ENCODE assay signal across 7 mouse cellular contexts in genomic region chr17:34197904-34198520, GRCm38 (mm10). TPM values are rescaled to one million over a fixed set of nuclear protein-coding genes. Genes with fewer than 3 reads are reported as not detected.
DNase-seq lines count a peak whose midpoint lies in the region; ATAC-seq and TF ChIP-seq lines count a peak whose summit lies in the region.

No protein-coding gene starts in this region.

- peak overlapping the region; percentile 79 for H3K4me2 ChIP-seq in lung, embryonic 16.5 days (ENCODE audit: low read depth, low read length)

- H3K4me3 ChIP-seq in ES-Bruce4 (ENCODE audit: low read depth, low read length), result peak overlapping the region; percentile 52
- peak overlapping the region; percentile 67 for H3K4me3 ChIP-seq in kidney, adult 2 months (ENCODE audit: insufficient read depth, low read depth, low read length)
- H3K4me3 ChIP-seq in lung, embryonic 16.5 days (ENCODE audit: low read length), result peak overlapping the region; percentile 59

- H3K9me3 ChIP-seq in ES-Bruce4 (replicated peaks; ENCODE audit: control insufficient read depth, insufficient read depth, low read length, poor library complexity, severe bottlenecking), result no peaks in the 10 kb centered on the region
- H3K9me3 ChIP-seq in lung, embryonic 16.5 days (ENCODE audit: control insufficient read depth, low read length), result no peaks in the 10 kb centered on the region

- ATAC-seq in lung, embryonic 16.5 days (ENCODE audit: low read depth), result peak; percentile 49

- no peaks in the 10 kb centered on the region for H3K4me1 ChIP-seq in ES-Bruce4 (ENCODE audit: control insufficient read depth, insufficient read depth, low read length)
- no peaks in the 10 kb centered on the region for H3K4me1 ChIP-seq in kidney, adult 2 months (ENCODE audit: control insufficient read depth, insufficient read depth, low read length)
- H3K4me1 ChIP-seq in lung, embryonic 16.5 days (replicated peaks; ENCODE audit: control insufficient read depth, insufficient read depth, low read length), result peaks cover 6% of the 10 kb centered on the region; the same call in 1 of the 2 replicates

- H3K9ac ChIP-seq in ES-Bruce4 (ENCODE audit: low read depth, poor library complexity, severe bottlenecking), result peak overlapping the region; percentile 32; the same call in 1 of the 2 replicates
- peak overlapping the region; percentile 60 for H3K9ac ChIP-seq in lung, embryonic 16.5 days (ENCODE audit: low read length)

- WGBS in kidney, adult 2 months, result under 1% methylated on average over 32 of the region's 32 CpGs
- 3% methylated on average over 32 of the region's 32 CpGs for WGBS in lung, embryonic 16.5 days

- TF ChIP-seq POLR2A in ES-Bruce4 (IDR thresholded peaks at IDR 0.05; ENCODE audit: insufficient read depth, low read length), result no peak
- TF ChIP-seq POLR2A in kidney, adult 2 months (IDR thresholded peaks at IDR 0.05; ENCODE audit: low read depth, low read length), result no peak

- no peak for TF ChIP-seq CTCF in ES-Bruce4 (IDR thresholded peaks at IDR 0.05; ENCODE audit: low read depth, low read length)
- no peak for TF ChIP-seq CTCF in kidney, adult 2 months (conservative IDR thresholded peaks at IDR 0.05; ENCODE audit: insufficient read depth, insufficient read length, low read depth, low read length)

- no peaks in the 10 kb centered on the region for H3K36me3 ChIP-seq in ES-Bruce4 (ENCODE audit: control insufficient read depth, insufficient read depth, low read length, poor library complexity, severe bottlenecking)
- H3K36me3 ChIP-seq in kidney, adult 2 months (ENCODE audit: control insufficient read depth, insufficient read depth, low read length), result no peaks in the 10 kb centered on the region
- H3K36me3 ChIP-seq in lung, embryonic 16.5 days (ENCODE audit: control insufficient read depth, insufficient read depth, low read length), result no peaks in the 10 kb centered on the region

- DNase-seq in adrenal gland, postnatal 25 days, result peak; percentile 37
- peak; percentile 79 to 85 for DNase-seq in heart, adult 9 months (ENCODE audit: low spot score in 2 of 2)
- peak; percentile 76 for DNase-seq in kidney, adult 2 months
- DNase-seq in spleen, adult 12 weeks (ENCODE audit: low spot score), result peak; percentile 49
- no peak for DNase-seq in cerebellum, adult 11-12 months

- no peak overlapping the region for H3K27ac ChIP-seq in ES-Bruce4 (ENCODE audit: insufficient read depth, low read length)
- peak overlapping the region; percentile 26 for H3K27ac ChIP-seq in kidney, adult 2 months (ENCODE audit: insufficient read depth, low read depth, low read length)
- no peak overlapping the region for H3K27ac ChIP-seq in lung, embryonic 16.5 days (ENCODE audit: low read length)

- H3K27me3 ChIP-seq in ES-Bruce4 (ENCODE audit: control insufficient read depth, insufficient read depth, low read length, poor library complexity, severe bottlenecking), result 0 out of 2 replicates have a peak, but pooled peaks cover 2% of the 10 kb centered on the region
- no peaks in the 10 kb centered on the region for H3K27me3 ChIP-seq in kidney, adult 2 months (replicated peaks; ENCODE audit: control insufficient read depth, insufficient read depth, low read length)
- H3K27me3 ChIP-seq in lung, embryonic 16.5 days (ENCODE audit: control insufficient read depth, insufficient read depth, low read depth, low read length), result peaks cover 31% of the 10 kb centered on the region

- no peak for TF ChIP-seq EP300 in ES-Bruce4 (IDR thresholded peaks at IDR 0.05; ENCODE audit: insufficient read depth, low read depth, low read length)

RNA-seq across cellular contexts. Expression of gene Psmb8, which starts 0.5 kb away (rescaled TPM):
- 20.5 and 27.6 TPM in 2 replicates for polyA plus RNA-seq in ES-Bruce4 (2011; ENCODE audit: insufficient read depth, insufficient read length, low read depth, missing spikeins)
- total RNA-seq in adrenal gland, postnatal 25 days (2021), result 11.7 and 23.5 TPM in 2 replicates
- polyA plus RNA-seq in kidney, adult 2 months (2012; rRNA removed), result 34.2 and 58.1 TPM in 2 replicates
- 21.4 and 37.2 TPM in 2 replicates for polyA plus RNA-seq in lung, embryonic 16.5 days (2015; fragmentation: Nextera tagmentation; extraction: Ambion mirVana)

RNA-seq across cellular contexts. Expression of gene Tap2, which starts 5.3 kb away (rescaled TPM):
- polyA plus RNA-seq in ES-Bruce4 (2011; ENCODE audit: insufficient read depth, insufficient read length, low read depth, missing spikeins), result 18.8 and 22.7 TPM in 2 replicates
- total RNA-seq in adrenal gland, postnatal 25 days (2021), result 43.1 and 56.6 TPM in 2 replicates
- polyA plus RNA-seq in kidney, adult 2 months (2012; rRNA removed), result 25.0 and 29.2 TPM in 2 replicates
- polyA plus RNA-seq in lung, embryonic 16.5 days (2015; fragmentation: Nextera tagmentation; extraction: Ambion mirVana), result 12.2 and 18.1 TPM in 2 replicates

RNA-seq across cellular contexts. Expression of gene Psmb9, which starts 10.4 kb away (rescaled TPM):
- 8.7 and 10.2 TPM in 2 replicates for polyA plus RNA-seq in ES-Bruce4 (2011; ENCODE audit: insufficient read depth, insufficient read length, low read depth, missing spikeins)
- 7.0 and 14.5 TPM in 2 replicates for total RNA-seq in adrenal gland, postnatal 25 days (2021)
- 21.5 and 32.3 TPM in 2 replicates for polyA plus RNA-seq in kidney, adult 2 months (2012; rRNA removed)
- polyA plus RNA-seq in lung, embryonic 16.5 days (2015; fragmentation: Nextera tagmentation; extraction: Ambion mirVana), result 8.8 and 12.8 TPM in 2 replicates

RNA-seq across cellular contexts. Expression of gene Tap1, which starts 10.7 kb away (rescaled TPM):
- 21.6 and 24.6 TPM in 2 replicates for polyA plus RNA-seq in ES-Bruce4 (2011; ENCODE audit: insufficient read depth, insufficient read length, low read depth, missing spikeins)
- total RNA-seq in adrenal gland, postnatal 25 days (2021), result 14.4 and 20.9 TPM in 2 replicates
- 14.5 and 19.4 TPM in 2 replicates for polyA plus RNA-seq in kidney, adult 2 months (2012; rRNA removed)
- 7.2 and 9.7 TPM in 2 replicates for polyA plus RNA-seq in lung, embryonic 16.5 days (2015; fragmentation: Nextera tagmentation; extraction: Ambion mirVana)

RNA-seq across cellular contexts. Expression of gene H2-Ob, which starts 40.7 kb away (rescaled TPM):
- not detected in 2 replicates for polyA plus RNA-seq in ES-Bruce4 (2011; ENCODE audit: insufficient read depth, insufficient read length, low read depth, missing spikeins)
- 0.43 TPM in 1 of 2 replicates, not detected in the other for total RNA-seq in adrenal gland, postnatal 25 days (2021)
- polyA plus RNA-seq in kidney, adult 2 months (2012; rRNA removed), result 2.3 and 15.1 TPM in 2 replicates
- polyA plus RNA-seq in lung, embryonic 16.5 days (2015; fragmentation: Nextera tagmentation; extraction: Ambion mirVana), result 0.35 and 0.53 TPM in 2 replicates
